Mouse (Mus musculus): ENCODE data around the gene Twist2. TPM values are rescaled to one million over a fixed set of nuclear protein-coding genes. Genes with fewer than 3 reads are reported as not detected.
A peak's percentile ranks its signal among the peaks of the same experiment; 100 is the strongest.

Gene Twist2
- polyA plus RNA-seq, 1 experiment from 2014 or later = 5.8 TPM

- Histone ChIP-seq H3K4me1 (replicated peaks; ENCODE audit: control insufficient read depth, insufficient read depth, low read length) (no peaks in the 10 kb centered on the region), H3K9ac (ENCODE audit: low read depth, low read length) (no peak overlapping the region), H3K4me2 (no peak overlapping the region), H3K27me3 (replicated peaks; ENCODE audit: control insufficient read depth, insufficient read depth, low read length) (no peaks in the 10 kb centered on the region), H3K36me3 (ENCODE audit: control insufficient read depth, insufficient read depth, low read length) (no peaks in the 10 kb centered on the region), H3K4me3 (ENCODE audit: low read depth, low read length) (no peak overlapping the region), H3K9me3 (ENCODE audit: control insufficient read depth, low read length) (no peaks in the 10 kb centered on the region), H3K27ac (ENCODE audit: low read depth, low read length) (no peak overlapping the region)
- no peak for DNase-seq (ENCODE audit: low spot score)
- WGBS = 54% methylated on average over 9 of the region's 9 CpGs
- no peak for ATAC-seq (replicated peaks; ENCODE audit: low FRiP score)
These were observed 55.8 kb downstream of the Twist2 start for GRCm38 (mm10) chr1:91856771-91857664.

- Histone ChIP-seq H3K27me3 (replicated peaks; ENCODE audit: control insufficient read depth, insufficient read depth, low read length) (no peaks in the 10 kb centered on the region), H3K9ac (ENCODE audit: low read depth, low read length) (no peak overlapping the region), H3K4me2 (no peak overlapping the region), H3K9me3 (ENCODE audit: control insufficient read depth, low read length) (no peaks in the 10 kb centered on the region), H3K36me3 (ENCODE audit: control insufficient read depth, insufficient read depth, low read length) (no peaks in the 10 kb centered on the region), H3K27ac (ENCODE audit: low read depth, low read length) (no peak overlapping the region), H3K4me1 (replicated peaks; ENCODE audit: control insufficient read depth, insufficient read depth, low read length) (no peaks in the 10 kb centered on the region), H3K4me3 (ENCODE audit: low read depth, low read length) (no peak overlapping the region)
- ATAC-seq (replicated peaks; ENCODE audit: low FRiP score) (no peak), DNase-seq (ENCODE audit: low spot score) (no peak)
- 73% methylated on average over 11 of the region's 11 CpGs for WGBS
These were observed 57.0 kb downstream of the Twist2 start for GRCm38 (mm10) chr1:91858101-91858790.

- DNase-seq (ENCODE audit: low spot score) = no peak
- H3K4me3 ChIP-seq (ENCODE audit: low read depth, low read length) = no peak overlapping the region
- no peak overlapping the region for H3K4me2 ChIP-seq
- no peaks in the 10 kb centered on the region for H3K9me3 ChIP-seq (ENCODE audit: control insufficient read depth, low read length)
- no peaks in the 10 kb centered on the region for H3K27me3 ChIP-seq (replicated peaks; ENCODE audit: control insufficient read depth, insufficient read depth, low read length)
- no peak overlapping the region for H3K9ac ChIP-seq (ENCODE audit: low read depth, low read length)
- no peak for ATAC-seq (replicated peaks; ENCODE audit: low FRiP score)
- no peak overlapping the region for H3K27ac ChIP-seq (ENCODE audit: low read depth, low read length)
- no peaks in the 10 kb centered on the region for H3K4me1 ChIP-seq (replicated peaks; ENCODE audit: control insufficient read depth, insufficient read depth, low read length)
- WGBS = 93% methylated on average over 1 of the region's 1 CpGs
- H3K36me3 ChIP-seq (ENCODE audit: control insufficient read depth, insufficient read depth, low read length) = no peaks in the 10 kb centered on the region
These were observed 57.6 kb downstream of the Twist2 start for GRCm38 (mm10) chr1:91858901-91859300.

- DNase-seq (ENCODE audit: low spot score) = no peak
- 0 out of 2 replicates have a peak overlapping the region, but pooled peaks have one; percentile 16 for H3K4me2 ChIP-seq
- H3K27ac ChIP-seq (ENCODE audit: low read depth, low read length) = no peak overlapping the region
- H3K27me3 ChIP-seq (replicated peaks; ENCODE audit: control insufficient read depth, insufficient read depth, low read length) = no peaks in the 10 kb centered on the region
- no peak overlapping the region for H3K4me3 ChIP-seq (ENCODE audit: low read depth, low read length)
- H3K9me3 ChIP-seq (ENCODE audit: control insufficient read depth, low read length) = no peaks in the 10 kb centered on the region
- H3K36me3 ChIP-seq (ENCODE audit: control insufficient read depth, insufficient read depth, low read length) = no peaks in the 10 kb centered on the region
- no peak for ATAC-seq (replicated peaks; ENCODE audit: low FRiP score)
- no peak overlapping the region for H3K9ac ChIP-seq (ENCODE audit: low read depth, low read length)
- whole genome bisulfite sequencing = 31% methylated on average over 7 of the region's 7 CpGs
- H3K4me1 ChIP-seq (replicated peaks; ENCODE audit: control insufficient read depth, insufficient read depth, low read length) = no peaks in the 10 kb centered on the region
These were observed 60.2 kb downstream of the Twist2 start for GRCm38 (mm10) chr1:91861511-91861910.

GRCm38 (mm10) chr1:91866001-91866400 lies 64.7 kb downstream of the Twist2 start:
- Histone ChIP-seq H3K36me3 (ENCODE audit: control insufficient read depth, insufficient read depth, low read length) (no peaks in the 10 kb centered on the region), H3K27me3 (replicated peaks; ENCODE audit: control insufficient read depth, insufficient read depth, low read length) (no peaks in the 10 kb centered on the region), H3K4me2 (no peak overlapping the region), H3K9ac (ENCODE audit: low read depth, low read length) (no peak overlapping the region), H3K9me3 (ENCODE audit: control insufficient read depth, low read length) (no peaks in the 10 kb centered on the region), H3K4me1 (replicated peaks; ENCODE audit: control insufficient read depth, insufficient read depth, low read length) (no peaks in the 10 kb centered on the region), H3K27ac (ENCODE audit: low read depth, low read length) (no peak overlapping the region), H3K4me3 (ENCODE audit: low read depth, low read length) (no peak overlapping the region)
- WGBS = 56% methylated on average over 2 of the region's 2 CpGs
- no peak for DNase-seq (ENCODE audit: low spot score)
- ATAC-seq (replicated peaks; ENCODE audit: low FRiP score) = no peak

GRCm38 (mm10) chr1:91871101-91871500 lies 69.8 kb downstream of the Twist2 start:
- ATAC-seq (replicated peaks; ENCODE audit: low FRiP score) (no peak), DNase-seq (ENCODE audit: low spot score) (no peak)
- H3K4me1 ChIP-seq (replicated peaks; ENCODE audit: control insufficient read depth, insufficient read depth, low read length) = 0 out of 2 replicates have a peak, but pooled peaks cover 4% of the 10 kb centered on the region
- H3K27me3 ChIP-seq (replicated peaks; ENCODE audit: control insufficient read depth, insufficient read depth, low read length) = no peaks in the 10 kb centered on the region
- no peak overlapping the region for H3K9ac ChIP-seq (ENCODE audit: low read depth, low read length)
- no peak overlapping the region for H3K4me3 ChIP-seq (ENCODE audit: low read depth, low read length)
- no peak overlapping the region for H3K4me2 ChIP-seq
- H3K9me3 ChIP-seq (ENCODE audit: control insufficient read depth, low read length) = no peaks in the 10 kb centered on the region
- WGBS = 44% methylated on average over 6 of the region's 6 CpGs
- H3K27ac ChIP-seq (ENCODE audit: low read depth, low read length) = no peak overlapping the region
- H3K36me3 ChIP-seq (ENCODE audit: control insufficient read depth, insufficient read depth, low read length) = no peaks in the 10 kb centered on the region

GRCm38 (mm10) chr1:91872388-91873059 lies 71.3 kb downstream of the Twist2 start:
- H3K4me1 ChIP-seq (replicated peaks; ENCODE audit: control insufficient read depth, insufficient read depth, low read length) = 0 out of 2 replicates have a peak, but pooled peaks cover 4% of the 10 kb centered on the region

GRCm38 (mm10) chr1:91873572-91874285 lies 72.5 kb downstream of the Twist2 start:
- 0 out of 2 replicates have a peak, but pooled peaks cover 4% of the 10 kb centered on the region for H3K4me1 ChIP-seq (replicated peaks; ENCODE audit: control insufficient read depth, insufficient read depth, low read length)
- no peak overlapping the region for H3K4me3 ChIP-seq (ENCODE audit: low read depth, low read length)
- ATAC-seq (replicated peaks; ENCODE audit: low FRiP score) = no peak
- no peaks in the 10 kb centered on the region for H3K36me3 ChIP-seq (ENCODE audit: control insufficient read depth, insufficient read depth, low read length)
- H3K27me3 ChIP-seq (replicated peaks; ENCODE audit: control insufficient read depth, insufficient read depth, low read length) = no peaks in the 10 kb centered on the region
- no peak overlapping the region for H3K9ac ChIP-seq (ENCODE audit: low read depth, low read length)
- DNase-seq (ENCODE audit: low spot score) = no peak
- H3K4me2 ChIP-seq = no peak overlapping the region
- H3K27ac ChIP-seq (ENCODE audit: low read depth, low read length) = no peak overlapping the region
- WGBS = 61% methylated on average over 10 of the region's 10 CpGs
- no peaks in the 10 kb centered on the region for H3K9me3 ChIP-seq (ENCODE audit: control insufficient read depth, low read length)

More at GRCm38 (mm10) chr1:91872388-91873059, 71.3 kb downstream of the Twist2 start:
- Histone ChIP-seq H3K36me3 (ENCODE audit: control insufficient read depth, insufficient read depth, low read length) (no peaks in the 10 kb centered on the region), H3K4me2 (no peak overlapping the region), H3K27ac (ENCODE audit: low read depth, low read length) (no peak overlapping the region), H3K4me3 (ENCODE audit: low read depth, low read length) (no peak overlapping the region), H3K27me3 (replicated peaks; ENCODE audit: control insufficient read depth, insufficient read depth, low read length) (no peaks in the 10 kb centered on the region), H3K9ac (ENCODE audit: low read depth, low read length) (no peak overlapping the region), H3K9me3 (ENCODE audit: control insufficient read depth, low read length) (no peaks in the 10 kb centered on the region)
- ATAC-seq (replicated peaks; ENCODE audit: low FRiP score) = no peak
- DNase-seq (ENCODE audit: low spot score) = no peak
- 53% methylated on average over 8 of the region's 8 CpGs for WGBS

Measured in liver, embryonic 11.5 days (tissue).